Mouse (Mus musculus): ENCODE measurements at regions not wholly inside any gene's neighbourhood (a gene's known extent, or its start where the extent isn't known, plus 50 kb on each side); places are given as distances from the start of the nearest gene placed in this dataset.

- Histone ChIP-seq H3K27ac (replicated peaks; ENCODE audit: low read depth, low read length) (no peak overlapping the region), H3K4me1 (ENCODE audit: control insufficient read depth, insufficient read depth, low read length) (no peaks in the 10 kb centered on the region), H3K4me2 (ENCODE audit: low read depth, low read length) (no peak overlapping the region), H3K27me3 (ENCODE audit: control insufficient read depth, insufficient read depth, low read length) (no peaks in the 10 kb centered on the region), H3K4me3 (ENCODE audit: low read depth, low read length) (no peak overlapping the region), H3K36me3 (replicated peaks; ENCODE audit: control insufficient read depth, insufficient read depth, low read depth, low read length) (no peaks in the 10 kb centered on the region), H3K9me3 (replicated peaks; ENCODE audit: control insufficient read depth, low read length) (no peaks in the 10 kb centered on the region), H3K9ac (replicated peaks; ENCODE audit: low read length) (no peak overlapping the region)
- no peak for DNase-seq (ENCODE audit: low spot score)
- ATAC-seq (replicated peaks; ENCODE audit: insufficient number of reproducible peaks, low FRiP score, low TSS enrichment, low read depth): no peak
- 95% methylated on average over 4 of the region's 4 CpGs for WGBS
Measured at GRCm38 (mm10) chr8:127698404-127698803, 634.7 kb downstream of the Pard3 start.

GRCm38 (mm10) chr8:127704406-127704805 is 640.7 kb downstream of the Pard3 start:
- H3K4me3 ChIP-seq (ENCODE audit: low read depth, low read length): no peak overlapping the region
- no peak overlapping the region for H3K4me2 ChIP-seq (ENCODE audit: low read depth, low read length)
- no peak for DNase-seq (ENCODE audit: low spot score)
- H3K36me3 ChIP-seq (replicated peaks; ENCODE audit: control insufficient read depth, insufficient read depth, low read depth, low read length): no peaks in the 10 kb centered on the region
- H3K27me3 ChIP-seq (ENCODE audit: control insufficient read depth, insufficient read depth, low read length): no peaks in the 10 kb centered on the region
- H3K9ac ChIP-seq (replicated peaks; ENCODE audit: low read length): no peak overlapping the region
- 63% methylated on average over 4 of the region's 4 CpGs for WGBS
- H3K27ac ChIP-seq (replicated peaks; ENCODE audit: low read depth, low read length): no peak overlapping the region
- H3K9me3 ChIP-seq (replicated peaks; ENCODE audit: control insufficient read depth, low read length): no peaks in the 10 kb centered on the region
- H3K4me1 ChIP-seq (ENCODE audit: control insufficient read depth, insufficient read depth, low read length): no peaks in the 10 kb centered on the region
- no peak for ATAC-seq (replicated peaks; ENCODE audit: insufficient number of reproducible peaks, low FRiP score, low TSS enrichment, low read depth)

- H3K9me3 ChIP-seq (replicated peaks; ENCODE audit: control insufficient read depth, low read length): no peaks in the 10 kb centered on the region
- ATAC-seq (replicated peaks; ENCODE audit: insufficient number of reproducible peaks, low FRiP score, low TSS enrichment, low read depth) (no peak), DNase-seq (ENCODE audit: low spot score) (no peak)
- H3K9ac ChIP-seq (replicated peaks; ENCODE audit: low read length): no peak overlapping the region
- no peaks in the 10 kb centered on the region for H3K4me1 ChIP-seq (ENCODE audit: control insufficient read depth, insufficient read depth, low read length)
- 66% methylated on average over 16 of the region's 16 CpGs for WGBS
- no peak overlapping the region for H3K4me2 ChIP-seq (ENCODE audit: low read depth, low read length)
- H3K27me3 ChIP-seq (ENCODE audit: control insufficient read depth, insufficient read depth, low read length): no peaks in the 10 kb centered on the region
- H3K4me3 ChIP-seq (ENCODE audit: low read depth, low read length): no peak overlapping the region
- H3K27ac ChIP-seq (replicated peaks; ENCODE audit: low read depth, low read length): no peak overlapping the region
- H3K36me3 ChIP-seq (replicated peaks; ENCODE audit: control insufficient read depth, insufficient read depth, low read depth, low read length): no peaks in the 10 kb centered on the region
Measured at GRCm38 (mm10) chr8:127706051-127706835, 642.5 kb downstream of the Pard3 start.

GRCm38 (mm10) chr8:127709439-127709838 is 645.7 kb downstream of the Pard3 start:
- H3K36me3 ChIP-seq (replicated peaks; ENCODE audit: control insufficient read depth, insufficient read depth, low read depth, low read length): no peaks in the 10 kb centered on the region
- no peak overlapping the region for H3K27ac ChIP-seq (replicated peaks; ENCODE audit: low read depth, low read length)
- H3K27me3 ChIP-seq (ENCODE audit: control insufficient read depth, insufficient read depth, low read length): no peaks in the 10 kb centered on the region
- no peaks in the 10 kb centered on the region for H3K4me1 ChIP-seq (ENCODE audit: control insufficient read depth, insufficient read depth, low read length)
- H3K9ac ChIP-seq (replicated peaks; ENCODE audit: low read length): no peak overlapping the region
- no peak overlapping the region for H3K4me3 ChIP-seq (ENCODE audit: low read depth, low read length)
- ATAC-seq (replicated peaks; ENCODE audit: insufficient number of reproducible peaks, low FRiP score, low TSS enrichment, low read depth): no peak
- DNase-seq (ENCODE audit: low spot score): no peak
- H3K9me3 ChIP-seq (replicated peaks; ENCODE audit: control insufficient read depth, low read length): no peaks in the 10 kb centered on the region
- H3K4me2 ChIP-seq (ENCODE audit: low read depth, low read length): no peak overlapping the region
- 94% methylated on average over 5 of the region's 5 CpGs for WGBS

GRCm38 (mm10) chr8:127715097-127715496 is 643.3 kb upstream of the Nrp1 start:
- Histone ChIP-seq H3K9ac (replicated peaks; ENCODE audit: low read length) (no peak overlapping the region), H3K4me2 (ENCODE audit: low read depth, low read length) (no peak overlapping the region), H3K27ac (replicated peaks; ENCODE audit: low read depth, low read length) (no peak overlapping the region), H3K4me1 (ENCODE audit: control insufficient read depth, insufficient read depth, low read length) (no peaks in the 10 kb centered on the region), H3K27me3 (ENCODE audit: control insufficient read depth, insufficient read depth, low read length) (no peaks in the 10 kb centered on the region), H3K4me3 (ENCODE audit: low read depth, low read length) (no peak overlapping the region), H3K36me3 (replicated peaks; ENCODE audit: control insufficient read depth, insufficient read depth, low read depth, low read length) (no peaks in the 10 kb centered on the region), H3K9me3 (replicated peaks; ENCODE audit: control insufficient read depth, low read length) (no peaks in the 10 kb centered on the region)
- DNase-seq (ENCODE audit: low spot score) (no peak), ATAC-seq (replicated peaks; ENCODE audit: insufficient number of reproducible peaks, low FRiP score, low TSS enrichment, low read depth) (no peak)
- WGBS: 94% methylated on average over 1 of the region's 1 CpGs

GRCm38 (mm10) chr8:127717969-127718368 is 640.4 kb upstream of the Nrp1 start:
- Histone ChIP-seq H3K27ac (replicated peaks; ENCODE audit: low read depth, low read length) (no peak overlapping the region), H3K27me3 (ENCODE audit: control insufficient read depth, insufficient read depth, low read length) (no peaks in the 10 kb centered on the region), H3K4me1 (ENCODE audit: control insufficient read depth, insufficient read depth, low read length) (no peaks in the 10 kb centered on the region), H3K4me3 (ENCODE audit: low read depth, low read length) (no peak overlapping the region), H3K9me3 (replicated peaks; ENCODE audit: control insufficient read depth, low read length) (no peaks in the 10 kb centered on the region), H3K4me2 (ENCODE audit: low read depth, low read length) (no peak overlapping the region), H3K36me3 (replicated peaks; ENCODE audit: control insufficient read depth, insufficient read depth, low read depth, low read length) (no peaks in the 10 kb centered on the region), H3K9ac (replicated peaks; ENCODE audit: low read length) (no peak overlapping the region)
- DNase-seq (ENCODE audit: low spot score): no peak
- ATAC-seq (replicated peaks; ENCODE audit: insufficient number of reproducible peaks, low FRiP score, low TSS enrichment, low read depth): no peak

GRCm38 (mm10) chr8:127719881-127720280 is 638.5 kb upstream of the Nrp1 start:
- Histone ChIP-seq H3K27ac (replicated peaks; ENCODE audit: low read depth, low read length) (no peak overlapping the region), H3K9ac (replicated peaks; ENCODE audit: low read length) (no peak overlapping the region), H3K9me3 (replicated peaks; ENCODE audit: control insufficient read depth, low read length) (no peaks in the 10 kb centered on the region), H3K36me3 (replicated peaks; ENCODE audit: control insufficient read depth, insufficient read depth, low read depth, low read length) (no peaks in the 10 kb centered on the region), H3K4me3 (ENCODE audit: low read depth, low read length) (no peak overlapping the region), H3K4me2 (ENCODE audit: low read depth, low read length) (no peak overlapping the region), H3K27me3 (ENCODE audit: control insufficient read depth, insufficient read depth, low read length) (no peaks in the 10 kb centered on the region), H3K4me1 (ENCODE audit: control insufficient read depth, insufficient read depth, low read length) (no peaks in the 10 kb centered on the region)
- DNase-seq (ENCODE audit: low spot score): no peak
- no peak for ATAC-seq (replicated peaks; ENCODE audit: insufficient number of reproducible peaks, low FRiP score, low TSS enrichment, low read depth)
- WGBS: 47% methylated on average over 6 of the region's 6 CpGs

GRCm38 (mm10) chr8:127720593-127721290 is 637.7 kb upstream of the Nrp1 start:
- no peak overlapping the region for H3K9ac ChIP-seq (replicated peaks; ENCODE audit: low read length)
- H3K27me3 ChIP-seq (ENCODE audit: control insufficient read depth, insufficient read depth, low read length): no peaks in the 10 kb centered on the region
- no peak overlapping the region for H3K4me2 ChIP-seq (ENCODE audit: low read depth, low read length)
- 52% methylated on average over 6 of the region's 6 CpGs for WGBS
- no peak for DNase-seq (ENCODE audit: low spot score)
- no peak overlapping the region for H3K27ac ChIP-seq (replicated peaks; ENCODE audit: low read depth, low read length)
- H3K4me1 ChIP-seq (ENCODE audit: control insufficient read depth, insufficient read depth, low read length): no peaks in the 10 kb centered on the region
- H3K9me3 ChIP-seq (replicated peaks; ENCODE audit: control insufficient read depth, low read length): no peaks in the 10 kb centered on the region
- no peaks in the 10 kb centered on the region for H3K36me3 ChIP-seq (replicated peaks; ENCODE audit: control insufficient read depth, insufficient read depth, low read depth, low read length)
- ATAC-seq (replicated peaks; ENCODE audit: insufficient number of reproducible peaks, low FRiP score, low TSS enrichment, low read depth): no peak
- no peak overlapping the region for H3K4me3 ChIP-seq (ENCODE audit: low read depth, low read length)
